Mouse (Mus musculus) spleen, adult 2 months (tissue): ENCODE data around the gene Fem1a.
A peak's percentile ranks its signal among the peaks of the same experiment; 100 is the strongest.

ENCODE experiments used
- CTCF ChIP-seq: fragments of 200-500 bp; IDR thresholded peaks from 2 replicates; pipeline ENCODE4 v1.5.1; 2011; ENCODE audit warnings: mild to moderate bottlenecking, inconsistent platforms; ENCODE audit not compliant: insufficient read depth, insufficient read length, insufficient replicate concordance; ENCODE audit errors: extremely low read depth
- POLR2A ChIP-seq: fragments of 200-500 bp; IDR thresholded peaks from 2 replicates; pipeline ENCODE4 v1.6.1; 2011; ENCODE audit warnings: low read depth, low read length, inconsistent platforms

DNA sequence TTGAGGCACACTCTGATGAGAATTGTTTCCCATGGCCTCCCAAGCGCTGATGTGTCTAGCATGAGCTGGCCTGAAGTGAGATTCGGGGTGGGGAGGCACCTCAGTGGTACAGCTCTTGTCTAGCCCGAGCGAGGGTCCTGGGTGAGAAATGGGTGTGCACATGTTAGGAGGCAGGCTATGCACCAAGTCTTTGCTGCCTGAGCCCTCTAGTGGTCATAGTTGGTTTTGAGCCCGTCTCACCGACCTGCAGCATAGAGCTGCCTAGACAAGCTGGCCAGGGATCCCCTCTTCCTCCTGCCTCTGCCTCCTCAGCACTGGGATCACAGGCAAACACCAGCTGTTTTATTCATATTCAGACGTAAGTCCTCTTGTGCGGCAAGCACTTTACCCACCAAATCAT lies 7.4 kb downstream of the Fem1a start:
- TF ChIP-seq CTCF (peak; percentile 76; the same call in 1 of the 2 replicates), POLR2A (no peak)
